Mouse (Mus musculus) gastrocnemius, adult 2 months (tissue): ENCODE data around the gene Olfr1370. TPM values are rescaled to one million over a fixed set of nuclear protein-coding genes. Genes with fewer than 3 reads are reported as not detected.
"Not testable (repeated sequence)": the region's sequence is repeated elsewhere in the genome, so short reads cannot be mapped to it uniquely, and the experiment has no call there.

Source experiments
- DNase-seq: peaks from one replicate; pipeline ENCODE4 v3.0.0; 2022
- H3K27ac ChIP-seq: fragments of 200-600 bp; 2 replicates; pipeline ENCODE4 v1.8.1; 2022; ENCODE audit warnings: mild to moderate bottlenecking
- H3K4me3 ChIP-seq: fragments of 200-600 bp; 2 replicates; pipeline ENCODE4 v1.8.1; 2022; ENCODE audit warnings: mild to moderate bottlenecking, moderate library complexity
- CTCF ChIP-seq: fragments of 200-600 bp; IDR thresholded peaks from 2 replicates; pipeline ENCODE4 v1.8.1; 2022; ENCODE audit warnings: antibody characterized with exemption, mild to moderate bottlenecking, moderate library complexity
- intact Hi-C: fragments of 180-260 bp; cut with DNase I; formaldehyde crosslinking; loops from one replicate; pipeline ENCODE4 v1.15.1; 2025
- long read RNA-seq, 2 experiments: library from polyadenylated mRNA; stranded (forward); transcript quantifications; one replicate each; pipeline ENCODE4 v2.0.0; 2021
- total RNA-seq, 2 experiments: library from RNA; stranded (reverse); gene quantifications; 2 replicates each; pipeline ENCODE4 v1.2.3; 2021

The Olfr1370 gene
- not detected for total RNA-seq
- long read RNA-seq, experiment 1, result 0 reads
- long read RNA-seq, experiment 2, result 0 reads

- H3K27ac ChIP-seq, result no peak within 1 kb of the TSS
- no peak for TF ChIP-seq CTCF
- intact Hi-C loops, result no loop called here
- DNase-seq, result no peak
- H3K4me3 ChIP-seq, result no peak within 1 kb of the TSS
These were observed at the start of gene Olfr1370 for GRCm38 (mm10) chr13:21074847-21075246. TSS of gene Olfr1370 (minus strand) at chr13:21074947.

GRCm38 (mm10) chr13:21114121-21114520 lies 39.4 kb upstream of the Olfr1370 start:
- intact Hi-C loops, result no loop called here
- H3K27ac ChIP-seq, result no peak overlapping the region
- TF ChIP-seq CTCF, result no peak
- H3K4me3 ChIP-seq, result no peak overlapping the region
- DNase-seq, result no peak

- DNase-seq, intact Hi-C loops, H3K27ac ChIP-seq, H3K4me3 ChIP-seq: not testable (repeated sequence)
These were observed 36.4 kb upstream of the Olfr1370 start, which contains the start of gene Olfr1369-ps1 for GRCm38 (mm10) chr13:21111183-21111582. TSS of gene Olfr1369-ps1 (plus strand) at chr13:21111483.

- intact Hi-C loops, result no loop called here
- DNase-seq, result no peak
- TF ChIP-seq CTCF, result no peak
- no peak overlapping the region for H3K27ac ChIP-seq
- no peak overlapping the region for H3K4me3 ChIP-seq
These were observed 35.7 kb upstream of the Olfr1370 start for GRCm38 (mm10) chr13:21110441-21110840.

- Histone ChIP-seq H3K4me3 (no peak overlapping the region), H3K27ac (no peak overlapping the region)
- TF ChIP-seq CTCF, result no peak
- DNase-seq, result no peak
- intact Hi-C loops, result no loop called here
These were observed 35.0 kb upstream of the Olfr1370 start for GRCm38 (mm10) chr13:21109759-21110158.

GRCm38 (mm10) chr13:21082686-21083085 lies 7.9 kb upstream of the Olfr1370 start:
- no peak for DNase-seq
- no peak for TF ChIP-seq CTCF
- intact Hi-C loops, result no loop called here
- Histone ChIP-seq H3K27ac (no peak overlapping the region), H3K4me3 (no peak overlapping the region)

GRCm38 (mm10) chr13:21066021-21066420 lies 8.7 kb downstream of the Olfr1370 start:
- TF ChIP-seq CTCF, result no peak
- DNase-seq, result no peak
- Histone ChIP-seq H3K4me3 (no peak overlapping the region), H3K27ac (no peak overlapping the region)
- intact Hi-C loops, result no loop called here

GRCm38 (mm10) chr13:21050118-21050517 lies 24.6 kb downstream of the Olfr1370 start:
- intact Hi-C loops, result no loop called here
- Histone ChIP-seq H3K27ac (no peak overlapping the region), H3K4me3 (no peak overlapping the region)
- TF ChIP-seq CTCF, result peak; percentile 9; the same call in 1 of the 2 replicates
- DNase-seq, result no peak

- DNase-seq, result no peak
- intact Hi-C loops, result no loop called here
These were observed 34.1 kb downstream of the Olfr1370 start for GRCm38 (mm10) chr13:21040589-21041199.

GRCm38 (mm10) chr13:21035981-21036380 lies 38.8 kb downstream of the Olfr1370 start:
- H3K27ac ChIP-seq, result no peak overlapping the region
- H3K4me3 ChIP-seq, result no peak overlapping the region
- no peak for DNase-seq
- no peak for TF ChIP-seq CTCF
- intact Hi-C loops, result no loop called here

More at GRCm38 (mm10) chr13:21040589-21041199, 34.1 kb downstream of the Olfr1370 start:
- Histone ChIP-seq H3K27ac (no peak overlapping the region), H3K4me3 (no peak overlapping the region)
- TF ChIP-seq CTCF, result no peak

GRCm38 (mm10) chr13:21035011-21035410 lies 39.7 kb downstream of the Olfr1370 start:
- Histone ChIP-seq H3K4me3 (no peak overlapping the region), H3K27ac (no peak overlapping the region)
- DNase-seq, result no peak
- peak; percentile 28; the same call in 1 of the 2 replicates for TF ChIP-seq CTCF
- intact Hi-C loops, result no loop called here

GRCm38 (mm10) chr13:21033176-21033575 lies 41.6 kb downstream of the Olfr1370 start:
- Histone ChIP-seq H3K27ac (no peak overlapping the region), H3K4me3 (no peak overlapping the region)
- TF ChIP-seq CTCF, result no peak
- no peak for DNase-seq
- intact Hi-C loops, result no loop called here

GRCm38 (mm10) chr13:21024831-21025230 lies 49.9 kb downstream of the Olfr1370 start:
- DNase-seq, result no peak
- intact Hi-C loops, result no loop called here
- TF ChIP-seq CTCF, result no peak
- H3K4me3 ChIP-seq, result no peak overlapping the region
- no peak overlapping the region for H3K27ac ChIP-seq

Other genes with a start within 250 kb of the Olfr1370 start
- not detected for gene Olfr1369-ps1, start 36.5 kb upstream of the Olfr1370 start, total RNA-seq
- not detected for gene Olfr263, start 54.7 kb upstream of the Olfr1370 start, total RNA-seq
- gene Olfr1368, start 70.9 kb upstream of the Olfr1370 start, total RNA-seq, result not detected
- 10 to 100 TPM; 23.8 to 26.4 TPM for gene Trim27, start 104.5 kb upstream of the Olfr1370 start, total RNA-seq
- gene Gpx5, start 217.8 kb upstream of the Olfr1370 start, total RNA-seq, result not detected
- not detected for gene Gpx6, start 237.2 kb upstream of the Olfr1370 start, total RNA-seq